Mouse (Mus musculus) gastrocnemius, postnatal 10 days (tissue): ENCODE results near the gene Armh1. TPM values are rescaled to one million over a fixed set of nuclear protein-coding genes. Genes with fewer than 3 reads are reported as not detected.
A peak's percentile ranks its signal among the peaks of the same experiment; 100 is the strongest.

ENCODE experiments used
- DNase-seq: peaks from one replicate; pipeline ENCODE4 v3.0.0; 2021; ENCODE audit warnings: mixed read lengths
- long read RNA-seq, 2 experiments: library from polyadenylated mRNA; stranded (forward); transcript quantifications; one replicate each; pipeline ENCODE4 v2.0.0; 2021
- total RNA-seq, 2 experiments: library from RNA; stranded (reverse); gene quantifications; 2 replicates each; pipeline ENCODE4 v1.2.3; 2021

Armh1 gene
- total RNA-seq, result under 1 TPM in 1 of 2 experiments, not detected in 1; 0.25 TPM
- long read RNA-seq, experiment 1, result 0 reads
- long read RNA-seq, experiment 2, result 0 reads

GRCm38 (mm10) chr4:117251801-117252316 lies at the start of gene Armh1, which contains the start of gene Tmem53:
Gene Armh1, minus strand, starts transcription at chr4:117252125.
Gene Tmem53, plus strand, starts transcription at chr4:117251951.
- DNase-seq, result peak; percentile 89

GRCm38 (mm10) chr4:117299921-117300320 lies 48.0 kb upstream of the Armh1 start:
- DNase-seq, result no peak

- no peak for DNase-seq
These were observed 45.9 kb upstream of the Armh1 start for GRCm38 (mm10) chr4:117297819-117298218.

GRCm38 (mm10) chr4:117296849-117297593 lies 45.1 kb upstream of the Armh1 start:
- DNase-seq, result no peak

GRCm38 (mm10) chr4:117291696-117292095 lies 39.8 kb upstream of the Armh1 start:
- DNase-seq, result no peak

GRCm38 (mm10) chr4:117288927-117289801 lies 37.2 kb upstream of the Armh1 start:
- peak; percentile 78 for DNase-seq

- no peak for DNase-seq
These were observed 36.5 kb upstream of the Armh1 start for GRCm38 (mm10) chr4:117288277-117288926.

GRCm38 (mm10) chr4:117284363-117284762 lies 32.4 kb upstream of the Armh1 start:
- no peak for DNase-seq

- no peak for DNase-seq
These were observed 31.6 kb upstream of the Armh1 start for GRCm38 (mm10) chr4:117283271-117284191.

- no peak for DNase-seq
These were observed 29.3 kb upstream of the Armh1 start for GRCm38 (mm10) chr4:117281090-117281845.

- no peak for DNase-seq
These were observed 28.5 kb upstream of the Armh1 start for GRCm38 (mm10) chr4:117280397-117280930.

GRCm38 (mm10) chr4:117279253-117279642 lies 27.3 kb upstream of the Armh1 start:
- DNase-seq, result no peak

GRCm38 (mm10) chr4:117278381-117279252 lies 26.7 kb upstream of the Armh1 start:
- no peak for DNase-seq

- DNase-seq, result no peak
These were observed 25.8 kb upstream of the Armh1 start for GRCm38 (mm10) chr4:117277687-117278086.

- no peak for DNase-seq
These were observed 25.1 kb upstream of the Armh1 start for GRCm38 (mm10) chr4:117277021-117277420.

- no peak for DNase-seq
These were observed 24.4 kb upstream of the Armh1 start for GRCm38 (mm10) chr4:117276281-117276711.

GRCm38 (mm10) chr4:117274720-117275119 lies 22.8 kb upstream of the Armh1 start:
- DNase-seq, result no peak

- DNase-seq, result no peak
These were observed 20.5 kb upstream of the Armh1 start for GRCm38 (mm10) chr4:117272459-117272858.

- DNase-seq, result peak; percentile 79
These were observed 18.4 kb upstream of the Armh1 start for GRCm38 (mm10) chr4:117270278-117270677.
